Mouse (Mus musculus) gastrocnemius, adult 18-20 months (tissue): ENCODE measurements around the gene Olfr827. TPM values are rescaled to one million over a fixed set of nuclear protein-coding genes. Genes with fewer than 3 reads are reported as not detected.
A peak's percentile ranks its signal among the peaks of the same experiment; 100 is the strongest.

Source experiments
- DNase-seq: peaks from one replicate; pipeline ENCODE4 v3.0.0; 2021; ENCODE audit warnings: low spot score
- long read RNA-seq, 2 experiments: library from polyadenylated mRNA; stranded (forward); transcript quantifications; one replicate each; pipeline ENCODE4 v2.0.0; 2021
- total RNA-seq, 2 experiments: library from RNA; stranded (reverse); gene quantifications; 2 replicates each; pipeline ENCODE4 v1.2.3; 2021

Olfr827 gene
- total RNA-seq, result not detected
- long read RNA-seq, experiment 1, result 0 reads
- long read RNA-seq, experiment 2, result 0 reads

DNA sequence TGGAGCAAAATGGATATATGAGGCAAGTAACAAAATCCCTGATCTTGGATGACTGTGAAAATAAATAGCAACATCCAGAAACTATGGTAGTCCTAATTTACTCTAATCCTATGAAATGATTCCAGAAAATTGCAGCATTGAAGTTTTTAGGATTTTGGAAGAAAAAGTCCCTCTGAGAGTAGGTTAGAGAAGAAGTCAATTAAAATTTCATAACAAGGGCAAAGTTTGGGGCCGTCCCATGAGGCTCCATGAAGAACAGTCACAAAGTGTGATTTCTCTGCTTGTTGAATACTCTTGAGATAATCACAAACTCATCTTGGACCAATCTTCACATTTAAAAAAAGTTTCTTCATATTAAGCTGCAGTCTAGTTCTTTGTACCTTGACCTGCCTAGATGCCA, at the start of gene Olfr827:
Gene Olfr827, minus strand, starts transcription at position 101 of the 400 bp plus-strand sequence.
- DNase-seq, result no peak

DNA sequence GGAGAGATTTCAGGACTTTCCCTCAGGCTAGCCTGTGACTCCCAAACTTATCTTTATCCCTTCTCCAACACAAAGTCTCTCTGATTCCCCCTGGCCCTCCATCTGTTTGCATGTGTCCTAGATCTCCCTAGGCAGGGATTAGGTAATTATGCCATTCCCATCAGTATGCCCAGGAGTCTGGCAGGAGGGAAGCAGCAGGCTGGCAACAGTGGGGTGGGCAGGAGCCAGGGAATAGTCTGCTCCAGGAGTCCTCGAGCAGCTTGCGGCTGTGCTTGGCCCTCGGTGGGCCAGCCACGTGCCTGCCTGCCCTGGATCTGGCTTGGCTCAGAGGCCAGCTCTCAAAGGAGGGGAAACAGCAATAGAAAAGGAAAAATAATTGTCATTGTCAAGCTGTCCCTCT, 49.0 kb upstream of the Olfr827 start:
- DNase-seq, result no peak

DNA sequence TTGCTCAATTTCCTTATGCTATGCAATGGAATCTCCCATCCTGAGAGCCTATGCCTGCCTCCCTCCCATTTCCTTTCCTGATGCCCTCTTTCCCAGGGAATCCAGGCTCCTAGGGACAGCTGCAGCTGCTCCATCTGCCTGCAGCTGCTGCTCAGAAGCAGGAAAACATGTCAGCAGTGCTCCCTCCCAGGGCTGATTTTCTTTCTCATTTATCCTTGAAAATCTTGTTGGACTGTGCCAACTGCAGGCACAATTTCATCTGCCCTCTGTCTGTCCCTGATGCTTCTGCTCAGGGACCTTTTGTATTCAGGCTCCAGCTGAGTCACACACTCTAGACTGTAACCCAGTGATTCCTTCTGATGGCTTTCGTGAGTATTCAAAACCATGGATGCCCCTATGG, 45.3 kb upstream of the Olfr827 start:
- no peak for DNase-seq

DNA sequence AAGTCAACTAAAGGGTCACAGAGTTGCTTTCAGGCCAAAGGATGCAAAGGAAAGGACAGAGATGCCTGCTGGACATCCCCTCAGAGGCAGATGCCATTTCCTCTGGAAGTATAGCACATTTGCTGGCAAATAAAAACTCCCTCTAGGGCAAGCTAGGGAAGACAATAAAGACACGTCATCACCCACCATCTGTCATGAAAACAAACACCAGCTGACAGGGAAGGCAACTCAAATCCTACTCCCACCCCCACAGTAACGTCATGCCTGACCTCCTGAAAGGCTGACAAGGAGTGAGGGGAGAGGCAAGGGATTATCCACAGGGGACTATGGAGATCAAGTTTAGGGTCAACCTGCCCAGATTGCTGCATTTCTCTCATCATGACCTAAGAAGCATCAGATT, 30.1 kb upstream of the Olfr827 start:
- no peak for DNase-seq

- DNase-seq, result no peak
Measured at GRCm38 (mm10) chr10:130238318-130239209, 24.4 kb upstream of the Olfr827 start.

DNA sequence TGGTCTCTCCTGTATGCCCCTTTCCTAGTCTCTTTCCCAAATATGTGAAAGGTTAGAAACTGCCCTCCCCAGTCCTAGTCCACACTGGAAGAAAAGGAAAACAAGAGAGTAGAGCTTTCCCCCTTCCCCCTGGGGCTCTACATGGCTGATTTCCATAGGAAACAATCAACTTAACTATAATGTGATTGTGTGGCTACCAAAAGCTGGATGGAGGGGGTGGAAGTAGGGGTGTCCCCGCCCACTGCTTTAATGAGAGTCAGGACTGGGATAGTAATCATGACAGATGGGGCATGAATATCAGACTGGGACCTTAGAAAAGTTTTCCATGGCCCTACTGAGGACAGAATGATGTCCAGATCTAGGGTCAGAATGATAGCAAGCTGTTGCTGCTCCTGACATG, 20.4 kb upstream of the Olfr827 start:
- no peak for DNase-seq

- DNase-seq, result no peak
Measured at GRCm38 (mm10) chr10:130232117-130232516, 17.9 kb upstream of the Olfr827 start.

GRCm38 (mm10) chr10:130229584-130229983, 15.4 kb upstream of the Olfr827 start:
- DNase-seq, result no peak

DNA sequence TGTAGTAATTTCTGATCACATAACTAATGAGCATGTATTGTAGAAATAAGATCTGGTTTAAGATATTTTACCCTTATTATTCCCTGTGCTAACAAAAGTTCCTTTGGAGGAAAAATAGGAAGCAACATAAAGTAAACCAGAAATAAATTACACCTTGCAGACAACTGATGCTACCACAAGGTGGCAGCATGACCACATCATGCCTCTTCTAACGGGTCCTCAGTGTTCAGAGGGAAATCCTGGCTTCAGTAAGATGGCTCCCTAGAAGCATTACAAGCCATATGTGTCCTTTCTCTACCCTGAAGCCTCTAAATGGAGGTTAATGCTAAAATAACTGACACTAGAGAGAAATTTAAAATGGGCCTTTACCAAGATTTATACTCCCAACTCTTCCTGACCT, 14.0 kb upstream of the Olfr827 start:
- DNase-seq, result peak; percentile 3

DNA sequence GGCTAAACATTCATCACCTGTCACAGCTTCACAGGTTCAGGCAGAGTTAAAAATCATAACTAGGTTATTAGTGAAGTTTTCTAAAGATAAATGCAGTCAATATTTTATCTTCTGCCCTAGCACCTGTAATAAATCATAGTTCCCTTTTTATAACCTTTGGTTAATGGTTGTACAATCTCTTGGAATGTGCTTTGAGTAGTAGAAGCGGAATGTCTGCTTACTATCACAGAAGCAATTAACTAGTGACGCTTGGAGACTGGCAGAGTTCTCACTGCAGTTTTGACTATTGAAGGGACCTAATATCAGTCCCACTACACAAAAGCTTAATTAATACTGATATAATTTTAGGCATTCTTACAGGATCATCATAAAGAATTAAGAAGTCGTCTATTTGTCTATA, 10.8 kb upstream of the Olfr827 start:
- DNase-seq, result no peak

- DNase-seq, result no peak
Measured at GRCm38 (mm10) chr10:130184086-130184485, 30.1 kb downstream of the Olfr827 start, which contains the start of gene Olfr826. Olfr826 (minus strand) TSS chr10:130184186.

GRCm38 (mm10) chr10:130166666-130167065, 47.5 kb downstream of the Olfr827 start, which contains the start of gene Olfr825:
Olfr825 (minus strand) TSS chr10:130166766.
- DNase-seq, result no peak

- no peak for DNase-seq
Measured at GRCm38 (mm10) chr10:130165196-130165595, 49.0 kb downstream of the Olfr827 start.

Other genes with a start within 250 kb of the Olfr827 start
- not detected for gene Olfr819, start 247.1 kb downstream of the Olfr827 start, total RNA-seq
- not detected for gene Olfr247, start 238.3 kb downstream of the Olfr827 start, total RNA-seq
- gene Gm10310, start 229.3 kb downstream of the Olfr827 start, total RNA-seq, result not detected
- gene Olfr820, start 201.8 kb downstream of the Olfr827 start, total RNA-seq, result not detected
- not detected for gene Olfr821, start 184.1 kb downstream of the Olfr827 start, total RNA-seq
- gene Olfr822, start 143.2 kb downstream of the Olfr827 start, total RNA-seq, result not detected
- gene Olfr823, start 99.0 kb downstream of the Olfr827 start, total RNA-seq, result not detected
- not detected for gene Olfr824, start 84.4 kb downstream of the Olfr827 start, total RNA-seq
- not detected for gene Olfr825, start 47.6 kb downstream of the Olfr827 start, total RNA-seq
- not detected for gene Olfr826, start 30.2 kb downstream of the Olfr827 start, total RNA-seq
- gene Neurod4, start 65.8 kb upstream of the Olfr827 start, total RNA-seq, result not detected
- under 1 TPM; 0.18 to 0.47 TPM for gene Tespa1, start 108.5 kb upstream of the Olfr827 start, total RNA-seq
- not detected for gene Vmn2r84, start 179.9 kb upstream of the Olfr827 start, total RNA-seq
- gene Vmn2r85, start 215.3 kb upstream of the Olfr827 start, total RNA-seq, result not detected
- not detected for gene Vmn2r86, start 241.6 kb upstream of the Olfr827 start, total RNA-seq